Mouse (Mus musculus) myocyte (in vitro differentiated cells): ENCODE results near the gene Prcd.

Experiments used
- CEBPB ChIP-seq: IDR thresholded peaks from 2 replicates; pipeline ENCODE4 v1.6.1; 2011; ENCODE audit warnings: mild to moderate bottlenecking, moderate library complexity; ENCODE audit not compliant: poor library complexity, insufficient read depth, severe bottlenecking
- E2F4 ChIP-seq: IDR thresholded peaks from one replicate; pipeline ENCODE4 v1.6.1; 2011; ENCODE audit warnings: mild to moderate bottlenecking, control low read depth, moderate library complexity; ENCODE audit not compliant: insufficient read depth
- MAX ChIP-seq: IDR thresholded peaks from one replicate; pipeline ENCODE4 v1.6.1; 2011; ENCODE audit warnings: low read depth, mild to moderate bottlenecking, control low read depth
- MYOG ChIP-seq, 3 experiments: IDR thresholded peaks; one replicate each; pipeline ENCODE4 v1.6.1; 2011; ENCODE audit warnings: control low read depth in 2 of 3, low read depth in 2 of 3, mild to moderate bottlenecking in 2 of 3; ENCODE audit not compliant: insufficient read length in 2 of 3, control insufficient read depth in 1 of 3, insufficient read depth in 1 of 3
- POLR2A ChIP-seq: IDR thresholded peaks from one replicate; pipeline ENCODE4 v1.6.1; 2011; ENCODE audit warnings: low read depth, mild to moderate bottlenecking, control low read depth, moderate library complexity; ENCODE audit not compliant: insufficient read length
- REST ChIP-seq: IDR thresholded peaks from one replicate; pipeline ENCODE4 v1.6.1; 2011; ENCODE audit warnings: mild to moderate bottlenecking, control low read depth, moderate library complexity; ENCODE audit not compliant: insufficient read depth, insufficient read length
- TCF12 ChIP-seq: IDR thresholded peaks from one replicate; pipeline ENCODE4 v1.6.1; 2011; ENCODE audit warnings: mild to moderate bottlenecking, control low read depth; ENCODE audit not compliant: poor library complexity, insufficient read depth, severe bottlenecking
- TCF3 ChIP-seq: IDR thresholded peaks from one replicate; pipeline ENCODE4 v1.6.1; 2011; ENCODE audit warnings: low read depth, control low read depth; ENCODE audit not compliant: insufficient read length

DNA sequence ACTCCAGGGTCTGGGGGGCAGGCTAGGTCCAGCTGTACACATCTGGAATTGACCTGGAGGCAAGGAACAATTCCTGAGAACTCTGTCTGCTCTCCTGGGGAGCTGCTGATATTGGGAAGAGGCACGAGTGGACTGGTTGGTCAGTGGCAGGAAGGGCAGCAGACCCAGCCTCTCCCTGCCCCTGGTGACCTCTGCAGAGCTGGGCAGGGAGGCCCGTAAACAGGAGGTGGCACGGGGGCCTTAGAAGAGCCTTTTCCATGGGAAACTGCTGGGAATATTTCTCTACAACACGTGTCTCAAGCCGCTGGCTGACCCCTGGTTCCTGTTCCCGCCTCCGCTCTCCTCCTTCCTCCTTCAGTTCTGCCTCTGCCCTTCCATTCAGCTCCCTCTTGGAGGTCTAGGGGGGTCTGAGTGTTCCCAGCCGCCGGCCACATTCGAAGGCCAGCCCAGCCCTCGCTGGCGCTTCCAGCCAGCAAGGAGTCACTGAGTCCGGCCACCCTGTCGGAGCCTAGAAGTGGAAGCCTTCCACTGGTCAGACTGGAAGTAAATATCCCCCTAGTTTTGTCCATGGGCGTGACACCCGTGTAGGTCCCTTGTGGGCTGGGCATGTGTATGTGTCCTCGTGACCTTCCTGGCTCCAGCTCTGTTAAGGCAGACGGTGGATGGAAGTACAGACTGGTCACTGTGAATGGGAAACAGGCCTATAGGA, 5.0 kb upstream of the Prcd start:
- TF ChIP-seq POLR2A (no peak), MAX (no peak), MYOG (IDR thresholded peaks at IDR 0.05; ENCODE audit: control insufficient read depth in 1 of 3, insufficient read depth in 1 of 3, insufficient read length in 2 of 3, low read depth in 2 of 3) (no peak), E2F4 (no peak), REST (no peak), TCF12 (no peak), TCF3 (no peak), CEBPB (no peak)
